Mouse (Mus musculus): Measurements from ENCODE around the gene Srrm4. TPM values are rescaled to one million over a fixed set of nuclear protein-coding genes. Genes with fewer than 3 reads are reported as not detected.

The Srrm4 gene
- total RNA-seq, 2 experiments from 2014 or later: 26.4 TPM

DNA sequence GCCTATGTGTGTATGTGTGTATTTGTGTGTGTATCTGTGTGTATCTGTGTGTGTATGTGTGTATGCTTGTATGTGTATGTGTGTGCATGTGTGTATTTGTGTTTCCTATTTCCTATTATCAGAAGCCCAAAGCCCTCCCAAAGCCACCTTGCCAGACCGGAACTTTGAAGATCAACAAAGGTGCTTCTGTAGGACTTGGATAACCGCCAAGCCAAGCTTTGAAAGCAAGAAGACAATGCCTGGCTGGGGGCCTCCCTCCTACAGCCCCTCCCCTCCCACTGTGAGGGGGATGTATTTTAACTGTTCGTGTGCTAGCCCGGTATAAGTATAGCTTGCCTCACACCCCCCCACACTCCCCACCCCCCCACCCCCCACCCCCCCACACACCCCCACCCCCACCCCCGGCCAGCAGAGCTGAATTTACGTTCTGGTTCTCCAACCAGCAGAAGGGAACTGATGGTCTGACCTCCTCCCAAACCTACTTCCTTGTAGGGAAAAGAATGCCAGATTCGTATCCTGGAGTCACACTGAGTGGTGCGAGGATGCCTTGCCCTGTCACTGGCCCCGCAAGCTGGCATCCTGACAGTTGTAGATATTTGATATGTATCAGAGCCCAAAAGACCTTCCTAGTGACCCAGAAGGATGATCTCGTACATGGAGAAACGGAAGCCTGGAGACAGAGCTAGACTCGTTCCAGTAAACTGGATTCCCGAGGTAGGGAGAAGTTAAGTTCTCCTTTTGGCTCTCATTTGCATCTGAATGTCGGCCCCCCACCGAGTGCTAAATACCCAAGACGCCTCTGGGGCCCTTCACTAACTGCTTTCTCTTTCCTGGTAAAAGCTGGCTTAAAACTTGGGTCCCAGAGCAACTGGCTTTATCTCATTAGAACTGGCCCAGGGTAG is 181.7 kb downstream of the Srrm4 start:
- no peak for DNase-seq (ENCODE audit: low spot score in 2 of 2)

DNA sequence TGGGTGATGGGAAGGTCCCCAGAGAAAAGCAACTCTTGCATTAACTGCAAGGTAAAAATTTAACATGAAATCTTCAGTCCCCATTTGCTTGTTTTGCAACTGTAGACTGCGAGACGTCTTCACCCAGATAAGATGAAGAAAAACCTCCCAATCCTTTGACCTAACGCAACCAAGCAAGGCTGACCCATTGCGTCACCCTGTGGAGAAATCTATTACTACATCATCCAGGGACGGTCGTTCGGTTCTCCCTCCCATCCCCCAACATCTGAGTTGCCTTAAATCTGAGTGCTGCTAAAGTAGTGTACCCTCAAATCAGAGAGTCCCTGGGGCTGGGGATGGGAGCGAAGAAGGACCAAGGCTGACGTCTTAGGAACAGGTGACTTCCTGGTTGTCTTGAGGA is 182.7 kb downstream of the Srrm4 start:
- DNase-seq (ENCODE audit: low spot score in 2 of 2): no peak

DNA sequence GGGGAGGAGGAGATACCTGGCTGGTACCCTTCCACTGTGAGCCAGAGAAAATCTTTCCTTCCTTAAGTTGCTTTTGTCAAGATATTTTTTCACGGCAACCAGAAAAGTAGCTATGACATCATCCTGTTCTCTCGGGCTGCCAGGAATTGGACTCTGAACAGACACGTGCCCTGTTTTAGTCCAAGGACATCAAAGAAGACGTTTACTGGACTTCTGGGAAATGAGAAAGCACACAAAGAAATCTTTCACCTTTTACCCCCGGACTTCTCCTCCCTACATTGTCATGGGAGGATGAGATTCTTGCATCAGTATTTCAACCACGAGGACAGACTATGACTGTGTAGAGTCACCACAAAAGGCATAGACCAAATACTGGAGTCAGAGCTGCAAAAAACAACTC is 183.7 kb downstream of the Srrm4 start:
- no peak for DNase-seq (ENCODE audit: low spot score in 2 of 2)

DNA sequence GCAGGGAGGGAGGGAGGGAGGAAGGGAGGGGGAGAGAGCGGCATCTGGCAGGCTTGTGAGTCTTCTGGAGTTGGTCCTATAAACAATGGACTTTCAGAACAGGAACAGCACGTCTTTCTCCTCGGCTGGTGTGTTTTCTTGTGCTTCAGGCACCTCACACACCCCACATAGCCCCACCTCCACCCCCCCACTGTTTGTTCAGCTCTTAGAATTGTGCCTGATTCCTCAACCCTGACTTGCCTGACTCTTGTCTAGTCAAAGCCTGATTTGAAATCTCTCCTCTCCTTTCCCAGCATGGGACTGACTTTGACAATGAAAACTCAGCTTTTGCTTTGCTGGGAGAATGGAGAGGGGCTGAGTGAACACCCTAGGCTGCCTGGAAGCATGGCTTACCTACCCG is 184.3 kb downstream of the Srrm4 start:
- no peak for DNase-seq (ENCODE audit: low spot score in 2 of 2)

DNA sequence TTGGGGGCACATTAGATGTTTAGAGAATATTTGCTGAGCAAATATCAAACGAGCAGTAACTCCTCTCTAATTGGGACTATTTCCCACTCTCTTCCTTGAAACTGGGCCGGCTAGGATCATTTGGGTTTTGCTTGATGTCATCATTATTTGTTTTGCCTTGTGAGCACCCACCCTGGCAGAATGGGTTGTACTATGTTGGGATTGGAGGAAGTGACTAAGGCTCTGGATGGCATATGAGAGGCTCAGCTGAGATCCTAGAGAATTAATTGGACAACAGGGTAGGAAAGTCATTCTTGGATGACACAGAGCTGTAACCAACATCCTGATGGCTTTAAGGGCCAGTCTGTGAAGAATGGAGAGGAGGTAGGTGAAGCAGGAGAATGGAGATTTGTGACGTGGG is 185.1 kb downstream of the Srrm4 start:
- DNase-seq (ENCODE audit: low spot score in 2 of 2): no peak

DNA sequence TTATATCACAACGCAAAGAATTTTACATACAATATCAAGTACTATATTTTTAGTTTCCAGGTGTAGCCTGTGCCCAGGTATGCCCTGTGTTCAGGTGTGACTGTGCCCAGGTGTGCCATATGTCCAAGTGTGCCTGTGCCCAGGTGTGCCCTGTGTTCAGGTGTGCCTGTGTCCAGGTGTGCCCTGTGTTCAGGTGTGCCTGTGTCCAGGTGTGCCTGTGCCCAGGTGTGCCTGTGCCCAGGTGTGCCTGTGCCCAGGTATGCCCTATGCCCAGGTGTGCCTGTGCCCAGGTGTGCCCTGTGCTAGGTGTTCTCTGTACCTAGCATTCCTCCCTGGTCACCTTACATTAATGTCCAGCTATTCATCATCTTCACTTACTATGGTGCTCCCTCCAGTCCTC is 185.7 kb downstream of the Srrm4 start:
- DNase-seq (ENCODE audit: low spot score in 2 of 2): no peak

DNA sequence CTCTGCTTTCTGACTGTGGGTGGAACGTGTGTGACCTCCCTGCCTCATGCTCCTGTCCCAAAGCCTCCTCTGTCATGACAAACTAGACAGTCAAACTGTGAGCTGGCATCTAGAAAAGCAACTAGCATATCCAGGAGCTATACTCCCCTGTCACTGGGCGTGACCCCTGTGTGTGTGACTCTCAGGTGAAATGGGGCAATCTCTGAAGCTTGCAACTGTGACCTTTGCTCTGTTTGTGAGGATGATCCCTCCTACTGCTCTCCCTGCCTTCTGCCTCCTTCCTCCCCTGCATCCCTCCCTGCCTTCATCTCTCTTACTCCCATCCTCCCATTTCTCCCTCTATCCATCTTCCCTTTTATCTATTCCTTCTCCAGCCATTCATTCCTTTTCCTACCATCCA is 187.6 kb downstream of the Srrm4 start:
- DNase-seq (ENCODE audit: low spot score in 2 of 2): no peak

DNA sequence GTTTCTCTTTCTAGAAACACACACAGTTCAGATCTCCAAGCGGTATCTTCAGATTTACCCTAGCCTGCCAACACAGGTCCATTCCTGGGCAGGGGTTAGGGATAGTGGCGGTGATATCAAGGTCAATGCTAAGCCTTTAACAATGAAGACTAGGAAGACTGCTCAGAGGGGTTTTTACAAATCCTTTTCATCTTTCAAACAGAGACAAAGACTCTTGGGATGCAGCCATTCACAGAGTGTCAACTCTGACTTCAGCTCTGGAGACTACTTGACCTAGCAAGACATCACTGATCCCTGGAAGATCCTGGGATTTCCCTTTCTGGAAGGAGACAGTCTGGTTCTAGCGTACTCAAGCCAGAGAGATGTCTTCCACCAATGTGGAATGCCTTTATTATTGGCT is 190.8 kb downstream of the Srrm4 start:
- DNase-seq (ENCODE audit: low spot score in 2 of 2): no peak

DNA sequence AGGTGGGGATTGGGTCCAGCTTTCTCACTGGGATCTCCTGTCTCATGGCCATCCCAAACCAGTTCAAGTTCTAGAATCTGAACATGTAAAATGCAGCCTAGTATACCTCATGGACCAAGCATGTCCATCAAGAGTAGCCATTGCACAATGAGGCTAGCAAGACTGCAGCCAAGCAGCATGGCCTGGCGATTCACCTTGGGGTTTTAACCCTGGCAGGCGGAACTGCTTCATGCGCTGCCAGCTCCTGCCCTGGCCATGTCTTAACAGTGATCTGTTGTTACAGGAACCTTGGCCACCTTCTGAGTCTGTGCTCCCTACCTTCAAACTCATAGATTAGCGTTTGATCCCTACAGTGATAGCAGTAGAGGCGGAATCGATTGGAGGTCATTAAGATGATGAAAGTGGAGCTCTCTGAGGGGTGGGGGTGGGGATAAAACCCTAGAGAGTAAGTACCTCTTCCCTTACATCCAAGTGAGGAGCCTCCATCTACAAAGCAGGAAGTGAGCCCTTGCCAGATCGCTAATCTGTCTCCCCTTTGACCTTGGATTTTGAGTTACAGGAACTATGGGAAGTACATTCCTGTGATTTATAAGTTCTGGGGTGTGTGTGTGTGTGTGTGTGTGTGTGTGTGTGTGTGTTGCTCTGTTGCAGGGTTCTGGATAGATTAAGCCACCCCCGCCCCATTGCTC is 191.4 kb downstream of the Srrm4 start:
- DNase-seq (ENCODE audit: low spot score in 2 of 2): no peak

DNA sequence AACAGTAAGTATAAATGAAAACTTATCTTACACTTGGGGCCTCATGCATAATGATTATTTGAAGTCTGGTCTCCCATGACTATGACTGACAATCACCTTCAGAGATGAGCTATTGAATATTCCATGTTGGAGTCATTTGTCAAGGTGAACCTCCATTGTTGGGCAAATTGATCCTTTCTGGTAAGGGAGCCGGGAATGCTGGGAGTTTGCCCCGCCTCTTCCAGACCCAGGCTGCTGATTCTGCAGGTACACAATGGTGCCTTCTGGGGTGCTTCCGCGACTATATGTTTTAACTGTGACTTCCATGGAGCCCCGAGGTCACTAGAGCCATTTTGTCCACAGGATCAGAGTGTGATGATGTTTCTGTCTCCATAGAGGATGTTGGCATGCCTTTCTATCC is 195.5 kb downstream of the Srrm4 start:
- no peak for DNase-seq (ENCODE audit: low spot score in 2 of 2)

DNA sequence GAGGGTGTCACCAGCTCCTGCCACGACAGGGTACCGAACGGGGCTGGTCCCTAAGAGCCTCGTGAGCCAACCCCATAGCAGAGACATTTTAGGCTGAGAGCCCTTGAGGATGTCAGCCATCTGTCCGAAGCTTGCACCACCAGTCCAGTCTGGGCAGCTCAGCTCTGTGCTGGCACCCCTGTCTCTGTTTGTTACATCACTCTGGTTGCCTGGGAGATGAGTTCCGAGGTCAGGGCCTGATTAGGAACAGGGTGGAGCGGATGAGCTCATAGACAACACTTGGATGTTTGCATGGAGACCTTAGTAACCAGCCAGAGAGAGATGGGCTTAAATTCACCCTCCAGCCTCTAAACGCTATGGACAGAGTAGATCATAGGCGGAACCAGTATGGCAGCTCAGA is 199.0 kb downstream of the Srrm4 start:
- no peak for DNase-seq (ENCODE audit: low spot score in 2 of 2)

DNA sequence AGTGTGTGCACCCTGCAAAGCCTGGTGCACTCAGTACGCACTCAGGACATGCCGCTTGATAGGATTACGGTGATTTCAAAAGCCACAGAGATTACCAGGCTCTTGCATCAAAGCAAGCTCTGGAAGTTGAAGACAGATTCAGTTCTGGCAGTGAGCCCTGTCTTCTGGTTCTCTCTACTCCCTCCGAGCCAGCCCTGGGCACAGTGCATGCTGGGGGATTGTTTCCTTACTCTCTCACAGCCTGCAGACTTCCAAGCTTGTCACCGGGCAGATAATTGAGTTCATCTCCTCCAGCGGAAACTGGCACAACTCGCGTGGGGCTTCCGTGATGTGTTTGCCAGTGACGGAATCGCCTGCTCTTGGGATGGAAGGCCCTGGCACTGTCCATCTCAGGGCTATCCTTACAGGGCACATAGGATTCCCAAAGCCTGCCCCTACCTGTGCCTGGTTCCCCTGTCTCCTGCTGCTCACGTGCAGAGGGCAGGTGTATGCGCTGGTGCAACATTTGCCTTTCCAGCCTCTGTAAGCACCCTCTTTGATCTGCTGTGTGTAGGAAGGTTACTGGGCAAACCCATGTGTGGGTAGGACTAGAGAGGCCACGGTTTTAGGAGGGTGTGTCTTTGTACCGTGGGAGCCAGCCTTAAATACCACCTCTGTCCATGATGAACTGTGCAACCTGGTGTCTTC is 201.6 kb downstream of the Srrm4 start:
- peak; percentile 45 to 53 for DNase-seq (ENCODE audit: low spot score in 2 of 2)

DNA sequence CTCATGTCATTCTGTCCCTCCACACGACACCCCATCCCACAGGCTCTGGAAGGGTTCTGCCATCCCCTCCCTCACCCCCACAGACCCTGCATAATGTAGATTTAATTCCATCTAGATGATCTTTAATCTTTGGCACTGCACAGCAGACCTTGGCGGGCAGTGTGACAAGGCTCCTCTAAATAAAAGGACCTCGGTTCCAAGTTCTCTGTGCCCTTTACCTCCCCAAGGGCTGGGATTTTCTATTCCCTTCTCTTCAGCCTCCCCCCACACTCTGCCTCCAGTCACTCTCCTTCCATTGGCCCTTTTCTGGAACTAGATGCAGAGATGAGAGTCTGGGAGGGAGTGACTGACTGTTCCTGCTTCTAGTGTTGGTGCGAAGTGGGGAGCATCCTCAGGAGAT is 202.3 kb downstream of the Srrm4 start:
- DNase-seq (ENCODE audit: low spot score in 2 of 2): no peak

Other genes with a start within 250 kb of the Srrm4 start
- 10 to 100 TPM; 11.5 to 11.6 TPM for gene Hspb8, start 169.0 kb downstream of the Srrm4 start, total RNA-seq (2021)

Measured in left cerebral cortex, adult 18-20 months (tissue).